Mouse (Mus musculus) hindbrain, embryonic 14.5 days (tissue): Measurements from ENCODE around the gene Nkiras2. TPM values are rescaled to one million over a fixed set of nuclear protein-coding genes. Genes with fewer than 3 reads are reported as not detected.

Experiments
- ATAC-seq: fragments of 200-750 bp; cut with Nextera tagmentation; 2 replicates; pipeline ENCODE4 v1.8.0; 2017; ENCODE audit warnings: moderate number of reproducible peaks, mild to moderate bottlenecking, moderate TSS enrichment, moderate library complexity; ENCODE audit not compliant: low FRiP score
- DNase-seq: peaks from one replicate; pipeline ENCODE4 v3.0.0-alpha.2; 2015; ENCODE audit warnings: low spot score
- H3K27ac ChIP-seq: fragments of 300-500 bp; sonication (generic); 2 replicates; pipeline ENCODE4 v1.5.1; 2014; ENCODE audit warnings: mild to moderate bottlenecking, moderate library complexity
- H3K27me3 ChIP-seq: fragments of 300-500 bp; sonication (generic); 2 replicates; pipeline ENCODE4 v1.6.1; 2014; ENCODE audit warnings: mild to moderate bottlenecking, low read length, mixed read lengths; ENCODE audit not compliant: control insufficient read depth, insufficient read depth
- H3K36me3 ChIP-seq: fragments of 300-500 bp; sonication (generic); replicated peaks from 2 replicates; pipeline ENCODE4 v1.6.1; 2014; ENCODE audit not compliant: control insufficient read depth, insufficient read depth
- H3K4me1 ChIP-seq: fragments of 300-500 bp; sonication (generic); replicated peaks from 2 replicates; pipeline ENCODE4 v1.6.1; 2014; ENCODE audit warnings: antibody characterized with exemption, low read length, mixed read lengths; ENCODE audit not compliant: control insufficient read depth, insufficient read depth
- H3K4me2 ChIP-seq: fragments of 300-500 bp; sonication (generic); replicated peaks from 2 replicates; pipeline ENCODE4 v1.6.1; 2014; ENCODE audit warnings: mild to moderate bottlenecking, moderate library complexity
- H3K4me3 ChIP-seq: fragments of 300-500 bp; sonication (generic); replicated peaks from 2 replicates; pipeline ENCODE4 v1.5.1; 2014; ENCODE audit warnings: mild to moderate bottlenecking, low read length
- H3K9ac ChIP-seq: fragments of 300-500 bp; sonication (generic); 2 replicates; pipeline ENCODE4 v1.6.1; 2014
- H3K9me3 ChIP-seq: fragments of 300-500 bp; sonication (generic); 2 replicates; pipeline ENCODE4 v1.6.1; 2016; ENCODE audit warnings: low read length; ENCODE audit not compliant: control insufficient read depth
- WGBS: fragments of 180-500 bp; shearing (Covaris S2); extraction: QIAGEN DNeasy Blood & Tissue Kit; methylation state at CpG from one replicate; pipeline ENCODE4 v1.1.7; 2014; 5-methylcytosine and 5-hydroxymethylcytosine counted together
- polyA plus RNA-seq: library from polyadenylated mRNA; unstranded; fragments of >200 nt; fragmentation: Nextera tagmentation; extraction: Ambion mirVana; gene quantifications from 2 replicates; pipeline ENCODE4 v1.2.1, GENCODE M21; 2014

Nkiras2 gene
- polyA plus RNA-seq, 1 experiment from 2014 or later: 103 TPM

DNA sequence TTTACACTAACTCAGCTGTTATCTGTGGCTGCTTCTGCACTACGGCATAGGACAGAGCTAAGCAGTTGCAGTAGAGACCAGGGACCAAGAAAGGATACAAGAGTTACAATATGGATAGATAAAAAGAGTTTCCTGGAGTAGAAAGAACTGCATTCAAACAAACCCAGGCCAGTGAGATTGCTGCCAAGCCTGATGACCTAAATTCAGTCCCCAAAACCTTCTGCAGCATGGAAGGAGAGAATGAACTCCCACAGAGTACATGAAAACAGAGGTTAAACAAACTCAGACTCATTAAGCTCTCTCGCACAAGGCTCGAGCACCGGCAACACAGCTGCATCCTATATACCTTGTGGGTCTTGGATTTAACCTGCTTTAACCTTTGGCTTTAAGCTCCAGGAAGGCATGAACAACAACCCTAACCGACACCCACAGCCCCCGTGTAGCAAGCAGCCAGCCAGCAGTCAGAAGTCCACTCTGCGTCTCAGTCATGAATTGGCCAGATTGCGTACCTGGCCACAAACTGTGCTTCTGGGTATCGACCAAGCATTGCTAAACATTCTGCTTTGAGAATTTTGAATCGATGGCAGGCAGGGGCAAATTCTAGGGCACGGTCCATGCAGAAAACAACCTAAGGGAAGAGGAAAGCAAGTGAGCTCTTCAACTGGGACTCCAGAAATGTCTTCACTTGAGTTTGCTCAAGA lies 26.5 kb upstream of the Nkiras2 start:
- no peak overlapping the region for H3K9ac ChIP-seq
- no peaks in the 10 kb centered on the region for H3K9me3 ChIP-seq
- no peak overlapping the region for H3K4me2 ChIP-seq
- no peak for ATAC-seq
- H3K27me3 ChIP-seq: no peaks in the 10 kb centered on the region
- DNase-seq: no peak
- H3K36me3 ChIP-seq: peaks cover 98% of the 10 kb centered on the region
- 90% methylated on average over 11 of the region's 11 CpGs for WGBS
- H3K27ac ChIP-seq: no peak overlapping the region
- H3K4me1 ChIP-seq: no peaks in the 10 kb centered on the region
- H3K4me3 ChIP-seq: no peak overlapping the region

DNA sequence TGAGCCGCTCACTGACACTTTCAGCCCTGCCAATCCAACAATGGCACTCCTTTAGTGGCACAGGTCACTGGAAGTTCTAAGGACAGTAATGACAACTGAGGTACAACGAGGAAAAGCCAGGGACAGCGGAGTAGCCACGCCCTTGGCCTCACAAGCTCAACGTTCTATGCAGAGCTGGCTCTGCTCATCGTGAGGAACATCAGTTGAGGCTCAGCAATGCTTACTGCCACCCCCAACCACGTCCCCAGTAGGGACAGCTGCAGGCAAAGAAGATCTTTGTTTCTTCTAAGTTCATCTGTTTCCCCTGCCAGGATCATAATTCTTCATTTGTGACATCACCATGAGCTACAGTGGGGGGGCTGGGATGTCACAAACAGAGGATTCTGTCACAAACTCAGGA lies 24.4 kb upstream of the Nkiras2 start:
- Histone ChIP-seq H3K9ac (no peak overlapping the region), H3K4me2 (no peak overlapping the region), H3K27ac (no peak overlapping the region), H3K4me1 (no peaks in the 10 kb centered on the region), H3K4me3 (no peak overlapping the region), H3K9me3 (no peaks in the 10 kb centered on the region), H3K36me3 (peaks cover 98% of the 10 kb centered on the region), H3K27me3 (no peaks in the 10 kb centered on the region)
- WGBS: 88% methylated on average over 7 of the region's 7 CpGs
- ATAC-seq (no peak), DNase-seq (no peak)

DNA sequence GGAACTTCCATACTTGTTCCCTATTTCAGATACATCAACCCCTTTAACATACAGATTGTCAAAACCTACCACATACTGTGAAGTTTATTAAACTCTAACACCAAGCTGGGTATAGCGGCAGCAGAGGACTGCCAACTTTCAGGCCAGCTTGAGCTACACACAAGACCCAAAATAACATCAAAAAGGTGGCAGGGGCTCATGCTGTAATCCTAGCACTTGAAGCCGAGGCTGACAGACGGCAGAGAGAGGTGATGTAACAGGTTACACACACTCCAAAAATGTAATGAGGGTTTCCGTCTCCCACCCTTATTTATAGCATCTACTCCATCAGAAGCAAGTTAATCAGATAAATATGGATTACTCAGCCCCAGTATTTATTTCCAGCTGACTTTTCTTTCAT lies 23.5 kb upstream of the Nkiras2 start:
- peaks cover 99% of the 10 kb centered on the region for H3K36me3 ChIP-seq
- ATAC-seq: no peak
- 85% methylated on average over 4 of the region's 4 CpGs for WGBS
- H3K9me3 ChIP-seq: no peaks in the 10 kb centered on the region
- no peak overlapping the region for H3K9ac ChIP-seq
- H3K4me2 ChIP-seq: no peak overlapping the region
- H3K4me3 ChIP-seq: no peak overlapping the region
- no peaks in the 10 kb centered on the region for H3K27me3 ChIP-seq
- no peaks in the 10 kb centered on the region for H3K4me1 ChIP-seq
- DNase-seq: no peak
- H3K27ac ChIP-seq: no peak overlapping the region

DNA sequence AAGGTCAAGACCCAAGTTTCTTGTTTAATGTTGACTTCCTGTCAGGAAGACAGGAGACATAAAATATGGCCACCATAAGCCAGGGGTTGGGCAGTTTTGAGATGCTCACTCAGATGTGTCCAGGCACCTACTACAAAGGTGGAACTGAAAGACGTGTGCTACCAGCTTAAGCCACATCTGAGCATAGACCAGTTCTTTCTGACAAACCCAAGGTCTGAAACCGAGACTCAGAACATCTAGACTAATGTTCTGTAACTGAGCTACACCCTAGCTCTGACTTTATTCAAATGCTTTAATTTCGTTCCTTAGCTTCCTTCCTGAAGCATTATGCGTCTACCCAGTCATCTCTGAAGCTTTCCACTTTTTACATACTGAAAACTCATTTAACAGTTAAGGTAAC lies 21.0 kb upstream of the Nkiras2 start:
- no peak overlapping the region for H3K9ac ChIP-seq
- peaks cover 91% of the 10 kb centered on the region for H3K36me3 ChIP-seq

DNA sequence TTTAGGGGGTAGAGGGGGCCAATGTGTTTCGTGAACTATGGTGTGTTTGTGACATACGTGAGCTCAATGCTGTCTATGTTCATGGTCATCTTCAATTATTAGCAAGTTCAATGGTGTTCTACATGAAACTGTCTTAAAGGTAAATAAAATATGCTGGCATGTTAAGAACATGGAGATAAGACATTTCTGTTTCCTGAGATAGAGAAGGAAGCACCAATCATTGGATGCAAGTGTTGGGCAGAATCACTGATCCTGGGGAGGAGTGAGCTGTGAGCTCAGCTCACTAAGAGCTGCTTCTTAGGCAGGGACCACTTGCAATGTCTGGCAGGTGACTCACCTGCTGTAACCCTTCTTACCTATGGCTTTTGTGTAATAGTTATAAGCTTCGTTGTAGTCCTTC lies 17.7 kb upstream of the Nkiras2 start:
- H3K9ac ChIP-seq: no peak overlapping the region
- H3K4me2 ChIP-seq: no peak overlapping the region
- no peak overlapping the region for H3K27ac ChIP-seq
- peaks cover 58% of the 10 kb centered on the region for H3K36me3 ChIP-seq
- ATAC-seq (no peak), DNase-seq (no peak)
- no peaks in the 10 kb centered on the region for H3K27me3 ChIP-seq
- no peaks in the 10 kb centered on the region for H3K9me3 ChIP-seq
- 98% methylated on average over 3 of the region's 3 CpGs for WGBS
- no peak overlapping the region for H3K4me3 ChIP-seq
- H3K4me1 ChIP-seq: peaks cover 6% of the 10 kb centered on the region; the same call in 1 of the 2 replicates

More for the DNA sequence above, 21.0 kb upstream of the Nkiras2 start:
- H3K4me2 ChIP-seq: no peak overlapping the region
- no peaks in the 10 kb centered on the region for H3K9me3 ChIP-seq
- DNase-seq: no peak
- no peaks in the 10 kb centered on the region for H3K4me1 ChIP-seq
- H3K27me3 ChIP-seq: no peaks in the 10 kb centered on the region
- no peak overlapping the region for H3K27ac ChIP-seq
- ATAC-seq: no peak
- 98% methylated on average over 4 of the region's 4 CpGs for WGBS
- H3K4me3 ChIP-seq: no peak overlapping the region

DNA sequence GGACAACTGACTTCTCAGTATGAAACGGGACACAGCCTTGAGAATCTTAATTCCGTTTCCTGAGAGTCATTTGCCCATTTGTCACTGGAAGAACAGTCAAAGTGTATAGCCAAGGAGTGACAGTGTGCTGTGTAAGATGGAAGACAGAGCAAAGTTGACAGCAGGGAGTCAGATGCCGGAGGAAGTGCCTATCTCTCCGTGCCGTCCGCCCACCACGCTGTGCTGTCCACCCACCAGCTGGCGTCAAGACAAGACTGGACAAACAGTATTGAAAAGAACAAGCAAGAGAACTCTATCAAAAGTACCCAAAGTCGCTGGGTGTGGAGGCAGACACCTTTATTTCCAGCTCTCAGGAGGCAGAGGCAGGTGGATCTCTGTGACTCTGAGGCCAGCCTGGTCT lies 15.9 kb upstream of the Nkiras2 start:
- DNase-seq (no peak), ATAC-seq (no peak)
- Histone ChIP-seq H3K9ac (no peak overlapping the region), H3K9me3 (no peaks in the 10 kb centered on the region), H3K36me3 (peaks cover 40% of the 10 kb centered on the region), H3K27ac (no peak overlapping the region), H3K4me3 (no peak overlapping the region), H3K27me3 (no peaks in the 10 kb centered on the region), H3K4me2 (no peak overlapping the region), H3K4me1 (peaks cover 6% of the 10 kb centered on the region; the same call in 1 of the 2 replicates)
- WGBS: 89% methylated on average over 9 of the region's 9 CpGs

DNA sequence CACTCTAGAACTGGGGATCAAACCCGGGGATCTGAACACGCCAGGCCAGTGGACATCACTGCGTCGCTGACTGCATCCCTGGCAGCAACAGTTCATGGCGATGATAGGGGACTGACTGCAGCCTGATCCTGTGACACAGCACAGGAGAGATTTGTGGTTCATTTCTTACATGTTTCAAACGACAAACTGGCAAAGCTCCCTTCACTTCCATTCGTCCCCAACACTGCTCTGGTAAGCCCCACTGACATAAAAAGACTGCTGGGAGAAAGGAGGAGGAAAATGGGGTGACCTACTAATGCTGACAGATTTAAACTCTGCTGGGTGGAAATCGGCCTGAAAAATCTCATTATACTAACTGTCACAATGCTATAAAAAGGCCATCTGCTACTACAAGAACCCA lies 15.2 kb upstream of the Nkiras2 start:
- ATAC-seq: no peak
- no peak overlapping the region for H3K4me3 ChIP-seq

DNA sequence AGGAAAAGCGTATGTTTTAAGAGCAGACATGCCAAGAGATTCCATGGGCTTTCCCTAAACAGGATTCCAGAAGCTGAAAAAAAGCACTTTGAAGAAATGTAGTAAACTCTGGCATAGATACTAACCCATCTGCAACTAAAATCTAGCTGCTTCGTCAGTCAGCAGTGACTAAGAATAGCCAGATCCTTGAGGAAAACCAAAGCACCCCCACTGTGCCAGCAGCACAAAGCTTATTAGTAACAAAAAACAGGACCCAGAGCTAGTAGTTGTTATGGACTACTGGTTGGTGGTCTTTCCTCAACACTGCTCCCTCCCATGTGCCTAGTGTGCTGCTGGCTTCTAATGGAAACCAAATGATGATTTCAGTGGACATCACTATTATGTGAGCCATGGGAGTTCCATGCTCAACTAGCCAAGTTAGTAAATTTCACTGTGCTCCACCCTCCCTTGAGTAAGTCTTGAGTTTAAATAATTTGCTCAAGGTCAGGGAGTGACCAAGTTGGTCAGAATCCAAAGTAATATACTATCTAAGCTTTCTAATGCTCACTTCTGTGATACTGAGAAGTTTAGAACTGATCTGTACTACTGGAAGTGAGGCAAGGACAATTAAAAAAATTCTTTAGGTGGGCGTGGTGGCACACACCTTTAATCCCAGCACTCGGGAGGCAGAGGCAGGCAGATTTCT lies 14.6 kb upstream of the Nkiras2 start:
- no peak overlapping the region for H3K27ac ChIP-seq
- no peak overlapping the region for H3K4me2 ChIP-seq
- no peak for ATAC-seq
- H3K9ac ChIP-seq: no peak overlapping the region
- DNase-seq: no peak
- peaks cover 6% of the 10 kb centered on the region; the same call in 1 of the 2 replicates for H3K4me1 ChIP-seq
- peaks cover 27% of the 10 kb centered on the region for H3K36me3 ChIP-seq
- H3K9me3 ChIP-seq: no peaks in the 10 kb centered on the region
- H3K4me3 ChIP-seq: no peak overlapping the region
- 88% methylated on average over 4 of the region's 4 CpGs for WGBS
- no peaks in the 10 kb centered on the region for H3K27me3 ChIP-seq

More for the DNA sequence above, 15.2 kb upstream of the Nkiras2 start:
- Histone ChIP-seq H3K36me3 (peaks cover 34% of the 10 kb centered on the region), H3K27ac (0 out of 2 replicates have a peak overlapping the region, but pooled peaks have one; percentile 32), H3K4me2 (no peak overlapping the region), H3K4me1 (peaks cover 6% of the 10 kb centered on the region; the same call in 1 of the 2 replicates), H3K27me3 (no peaks in the 10 kb centered on the region), H3K9me3 (no peaks in the 10 kb centered on the region), H3K9ac (no peak overlapping the region)
- 83% methylated on average over 8 of the region's 8 CpGs for WGBS
- DNase-seq: no peak

DNA sequence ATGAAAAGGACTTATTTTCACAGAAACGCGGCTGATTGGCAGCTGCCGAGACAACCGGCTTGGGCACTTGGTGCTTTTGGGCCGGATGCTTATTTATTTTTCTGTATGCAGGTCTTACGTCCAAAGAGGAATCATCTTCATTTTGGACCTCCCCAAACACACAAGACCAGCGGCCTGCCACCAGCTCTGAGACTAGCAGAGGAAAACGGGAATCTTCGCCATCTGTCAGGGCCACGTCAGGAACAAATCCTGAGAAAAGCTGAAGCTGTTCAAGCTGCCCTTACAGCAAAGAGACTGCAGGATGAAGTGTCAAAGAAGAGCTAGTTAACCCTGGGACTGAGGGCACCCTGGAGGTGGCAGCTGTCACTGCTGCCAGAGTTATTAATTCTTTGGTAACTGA lies 13.6 kb upstream of the Nkiras2 start:
- Histone ChIP-seq H3K4me1 (peaks cover 9% of the 10 kb centered on the region; the same call in 1 of the 2 replicates), H3K27ac (peak overlapping the region; percentile 26; the same call in 1 of the 2 replicates), H3K4me2 (no peak overlapping the region), H3K36me3 (peaks cover 17% of the 10 kb centered on the region), H3K27me3 (no peaks in the 10 kb centered on the region), H3K9ac (no peak overlapping the region), H3K9me3 (no peaks in the 10 kb centered on the region), H3K4me3 (no peak overlapping the region)
- 79% methylated on average over 10 of the region's 10 CpGs for WGBS
- ATAC-seq (no peak), DNase-seq (no peak)
